Mouse (Mus musculus) CH12F3 (cell line): ENCODE results near the gene Gm3015.
"Not testable (repeated sequence)": the region's sequence is repeated elsewhere in the genome, so short reads cannot be mapped to it uniquely, and the experiment has no call there.

Experiments used
- in situ Hi-C: fragments of 300-500 bp; cut with MboI; formaldehyde crosslinking; loops from 2 replicates; pipeline ENCODE4 v1.14.3; 2020; ENCODE audit warnings: low sequenced_read_pairs

The Gm3015 gene

DNA sequence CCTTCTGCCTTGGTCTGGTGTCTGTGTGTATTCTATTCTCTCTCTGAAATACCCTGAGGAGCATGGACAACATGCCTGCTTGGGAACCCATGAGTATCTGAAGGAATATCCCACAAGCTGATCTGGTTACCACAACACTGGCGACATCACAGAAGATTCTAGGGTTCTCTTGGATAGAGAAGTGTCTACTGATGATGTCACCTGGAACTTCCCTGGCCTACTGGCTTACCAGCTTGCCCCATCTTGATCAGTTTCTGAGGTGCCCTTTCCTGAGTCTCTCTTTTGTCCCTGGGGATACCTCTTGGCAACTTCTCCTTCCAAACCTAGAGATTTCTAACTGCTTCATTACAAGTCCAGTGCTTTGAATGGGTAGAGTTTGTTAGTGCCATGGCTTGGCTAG, at the start of gene Gm3015:
TSS of gene Gm3015 (minus strand) at position 101 of the 400 bp plus-strand sequence.
- in situ Hi-C loops: not testable (repeated sequence)

GRCm38 (mm10) chr14:42797887-42798286, 29.3 kb upstream of the Gm3015 start, which contains the start of gene Gm10377:
Gm10377 (minus strand) TSS chr14:42797987.
- in situ Hi-C loops: not testable (repeated sequence)
